Mouse (Mus musculus) CD4-positive, CD25-positive, alpha-beta regulatory T cell, adult 4 months (primary cell): ENCODE results near the gene Ptprr. TPM values are rescaled to one million over a fixed set of nuclear protein-coding genes. Genes with fewer than 3 reads are reported as not detected.

Experiments used
- ATAC-seq: one replicate; pipeline ENCODE4 v1.8.0; 2017
- polyA plus RNA-seq, 2 experiments: library from polyadenylated mRNA; unstranded; fragments of 100-300 nt; shearing (Covaris generic); gene quantifications; one replicate each; pipeline ENCODE4 v1.2.1; 2017

The Ptprr gene
- polyA plus RNA-seq, 2 experiments from 2014 or later, result 0.27 TPM; not detected in 1

- no peak for ATAC-seq
These were observed 250.3 kb downstream of the Ptprr start for GRCm38 (mm10) chr10:116268343-116268742.

- no peak for ATAC-seq
These were observed 252.8 kb downstream of the Ptprr start for GRCm38 (mm10) chr10:116270646-116271469.

DNA sequence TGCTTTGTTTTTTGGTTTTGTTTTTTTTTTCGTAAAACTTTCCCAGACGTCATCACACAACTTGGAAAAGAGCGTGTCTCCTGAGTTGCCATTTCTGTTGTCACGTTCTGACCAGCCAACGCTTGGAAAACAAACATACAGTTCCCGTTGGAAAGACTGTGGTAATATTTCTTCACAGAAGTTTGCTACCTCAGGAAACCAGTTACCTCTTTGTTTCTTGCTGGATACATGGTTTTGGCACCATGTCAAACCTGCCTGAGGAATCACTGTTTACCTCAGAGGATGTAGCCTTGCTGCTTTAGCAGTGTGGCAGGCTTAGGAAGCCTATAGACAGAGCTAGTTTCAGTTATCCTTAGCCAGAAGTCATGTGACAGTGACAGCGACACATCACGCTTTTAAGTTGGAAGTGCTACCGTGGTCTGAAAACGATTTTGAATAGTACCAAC lies 253.5 kb downstream of the Ptprr start:
- no peak for ATAC-seq

GRCm38 (mm10) chr10:116272156-116272555 lies 254.1 kb downstream of the Ptprr start:
- no peak for ATAC-seq

DNA sequence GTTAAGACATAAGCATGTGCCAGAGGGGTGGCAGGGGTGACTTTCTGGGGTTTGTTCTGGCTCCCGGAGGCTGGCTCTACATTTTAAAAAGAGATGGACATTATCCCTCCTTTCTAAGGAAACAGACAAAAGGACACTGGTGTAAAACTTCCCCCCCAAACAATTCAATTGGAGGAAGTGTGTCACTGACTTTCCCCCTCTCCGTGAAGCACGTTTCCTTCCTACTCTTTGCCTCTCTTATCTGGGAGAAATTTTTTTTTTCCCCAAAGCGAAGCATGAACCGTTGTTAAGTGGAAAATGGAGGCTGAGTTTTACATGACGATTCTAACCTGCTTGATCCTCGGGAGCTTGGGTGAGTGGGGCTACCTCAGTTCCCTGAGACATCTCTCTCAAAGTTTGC lies 257.3 kb downstream of the Ptprr start, which contains the start of gene Ptprb:
Ptprb (plus strand) TSS at position 244 of the 400 bp plus-strand sequence.
- ATAC-seq, result no peak

DNA sequence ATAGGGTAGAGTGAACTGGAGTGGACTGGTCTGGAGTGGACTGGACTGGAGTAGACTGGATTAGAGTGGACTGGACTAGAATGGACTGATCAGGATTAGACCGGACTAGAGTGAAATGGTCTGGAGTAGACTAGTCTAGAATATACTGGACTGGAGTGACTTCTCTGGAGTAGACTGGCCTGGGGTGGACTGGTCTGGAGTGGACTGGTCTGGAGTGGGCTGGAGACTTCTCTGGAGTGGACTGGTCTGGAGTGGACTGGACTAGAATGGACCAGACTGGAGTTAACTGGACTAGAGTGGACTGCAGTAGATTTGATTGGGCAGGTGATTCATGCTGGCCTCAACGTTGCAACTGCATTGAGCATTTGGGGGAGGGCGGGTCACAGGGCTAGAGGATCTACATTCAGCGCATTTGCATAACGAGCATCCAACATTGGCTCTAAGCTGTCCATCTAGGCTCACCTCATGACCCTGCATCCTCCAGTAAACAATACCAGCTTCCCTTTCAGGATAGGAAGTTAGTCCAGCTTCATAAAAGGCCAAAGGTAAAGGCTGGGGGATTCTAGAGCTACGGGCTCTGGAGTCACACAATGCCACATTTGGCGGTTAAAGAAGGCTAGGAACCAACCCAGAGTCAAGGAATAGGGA lies 268.8 kb downstream of the Ptprr start:
- no peak for ATAC-seq

DNA sequence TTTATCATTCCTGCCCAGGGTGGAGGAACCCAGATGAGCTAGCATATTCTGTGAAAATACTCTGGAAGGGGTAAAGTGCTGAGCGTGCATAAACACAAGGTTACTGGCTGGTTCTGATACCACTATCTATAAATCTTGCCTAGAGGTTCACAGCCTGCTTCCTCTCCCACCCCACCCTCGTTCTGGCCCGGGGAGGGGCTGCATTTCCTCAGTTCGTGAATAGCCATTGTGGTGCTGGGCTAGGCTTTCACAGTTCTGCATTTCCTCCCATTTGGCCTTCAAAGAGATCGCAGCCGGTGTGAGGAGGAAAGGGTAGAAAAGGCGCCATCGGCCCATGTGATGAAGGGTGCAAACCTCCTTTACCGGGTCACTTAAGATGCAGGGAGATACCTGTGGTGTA lies 270.1 kb downstream of the Ptprr start:
- ATAC-seq, result no peak

DNA sequence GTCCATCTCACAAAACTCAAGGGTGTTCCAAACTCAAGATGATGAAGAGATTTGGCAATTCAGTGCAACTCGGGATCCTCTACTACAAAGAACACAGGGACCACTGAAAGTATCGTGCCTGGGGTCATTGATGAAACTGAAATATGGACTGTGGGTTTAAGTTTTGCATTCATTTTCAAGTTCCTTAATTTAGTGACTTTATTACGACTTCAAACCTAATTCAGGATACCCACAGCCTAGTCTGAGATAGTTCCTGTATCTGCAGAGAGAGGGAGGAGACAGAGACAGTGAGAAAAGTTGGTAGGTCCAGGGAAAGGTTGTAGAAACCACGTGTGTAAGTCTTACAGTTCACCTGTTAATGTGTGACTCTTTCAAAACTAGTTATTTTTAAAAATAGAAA lies 272.5 kb downstream of the Ptprr start:
- ATAC-seq, result no peak

DNA sequence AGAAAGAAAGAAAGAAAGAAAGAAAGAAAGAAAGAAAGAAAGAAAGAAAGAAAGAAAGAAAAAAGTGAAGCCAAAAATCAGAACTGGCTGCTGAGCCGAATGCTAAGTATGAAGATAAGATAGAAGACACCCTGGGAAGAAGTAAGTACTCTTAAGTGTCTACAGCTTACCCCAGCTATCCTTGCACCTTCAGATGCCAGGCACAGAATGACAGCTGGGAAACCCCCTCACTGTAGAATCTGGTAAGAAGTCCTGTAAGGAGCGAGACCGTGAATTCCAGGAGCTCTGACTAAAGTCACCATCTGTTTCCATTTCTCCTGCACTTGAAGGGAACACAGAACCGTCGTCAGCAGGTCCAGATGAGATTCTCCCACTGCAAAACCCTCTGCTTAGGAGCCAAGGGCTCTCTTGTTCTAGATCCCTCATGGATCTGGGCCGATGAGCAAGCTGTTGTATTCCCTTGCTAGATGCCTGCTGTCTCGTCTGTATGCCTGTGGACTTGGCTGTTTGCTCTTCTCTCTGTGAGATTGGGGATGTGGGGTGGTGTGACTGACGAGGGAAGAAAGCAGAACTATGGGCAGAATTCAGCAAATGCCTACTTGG lies 273.2 kb downstream of the Ptprr start:
- no peak for ATAC-seq

DNA sequence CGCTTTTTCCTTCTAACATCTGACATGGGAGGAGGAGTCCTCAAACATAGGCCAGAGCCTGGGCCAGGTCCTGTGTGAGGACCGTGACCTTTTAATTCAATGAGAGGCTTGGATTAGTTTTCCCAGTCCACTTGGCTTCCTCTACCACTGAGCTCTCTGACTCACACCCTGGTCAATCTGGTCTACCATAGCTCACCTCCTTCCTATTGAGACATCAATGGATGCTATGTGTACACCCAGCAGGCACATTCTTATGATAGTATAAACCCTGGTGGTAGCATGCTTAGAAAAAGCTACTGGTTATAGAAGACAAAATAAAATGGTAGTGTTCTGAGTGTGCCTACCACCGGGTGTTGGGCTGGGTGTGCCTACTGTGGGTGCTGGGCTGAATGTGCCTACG lies 278.4 kb downstream of the Ptprr start:
- ATAC-seq, result no peak

- ATAC-seq, result no peak
These were observed 279.8 kb downstream of the Ptprr start for GRCm38 (mm10) chr10:116297854-116298253.

DNA sequence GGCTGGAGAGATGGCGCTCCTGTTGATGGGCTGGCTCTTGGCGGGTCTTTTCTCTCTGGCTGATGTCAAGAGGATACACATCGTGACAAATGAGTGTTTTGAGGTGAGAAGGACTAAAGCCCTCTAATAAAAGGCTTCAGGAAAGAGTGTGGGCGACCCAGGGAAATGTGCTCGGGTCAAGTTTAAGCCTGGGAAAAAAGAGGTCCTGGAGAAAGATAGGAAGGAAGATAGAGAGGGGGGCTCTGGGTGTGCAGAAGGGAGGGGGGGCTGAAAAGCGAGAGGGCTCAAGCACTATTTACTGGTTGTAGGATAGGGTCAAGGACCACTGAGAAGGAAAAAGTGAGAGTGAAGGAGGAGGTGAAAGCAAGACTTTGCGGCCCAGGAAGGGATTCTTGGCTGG lies 282.8 kb downstream of the Ptprr start:
- no peak for ATAC-seq

- no peak for ATAC-seq
These were observed 283.2 kb downstream of the Ptprr start for GRCm38 (mm10) chr10:116301258-116301657.

DNA sequence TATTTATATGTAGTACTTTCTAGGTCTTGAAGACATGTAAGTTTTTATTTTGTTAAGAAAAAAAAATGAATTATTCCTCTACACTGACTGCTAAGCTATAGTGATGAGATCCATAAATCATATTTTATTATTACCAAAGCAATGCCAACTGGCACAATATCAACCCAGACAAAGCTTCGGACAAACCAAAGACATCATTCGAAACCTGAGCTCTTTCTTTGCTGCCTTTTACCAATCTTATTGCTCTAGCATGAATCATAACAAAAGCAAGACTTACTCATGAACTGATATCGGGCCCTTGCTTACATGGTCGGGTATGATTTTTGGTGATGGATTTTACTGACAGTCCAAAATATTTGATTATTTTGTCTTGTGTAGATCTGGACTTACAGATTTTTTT lies 286.3 kb downstream of the Ptprr start:
- ATAC-seq, result no peak

GRCm38 (mm10) chr10:116309460-116309859 lies 291.4 kb downstream of the Ptprr start:
- no peak for ATAC-seq

DNA sequence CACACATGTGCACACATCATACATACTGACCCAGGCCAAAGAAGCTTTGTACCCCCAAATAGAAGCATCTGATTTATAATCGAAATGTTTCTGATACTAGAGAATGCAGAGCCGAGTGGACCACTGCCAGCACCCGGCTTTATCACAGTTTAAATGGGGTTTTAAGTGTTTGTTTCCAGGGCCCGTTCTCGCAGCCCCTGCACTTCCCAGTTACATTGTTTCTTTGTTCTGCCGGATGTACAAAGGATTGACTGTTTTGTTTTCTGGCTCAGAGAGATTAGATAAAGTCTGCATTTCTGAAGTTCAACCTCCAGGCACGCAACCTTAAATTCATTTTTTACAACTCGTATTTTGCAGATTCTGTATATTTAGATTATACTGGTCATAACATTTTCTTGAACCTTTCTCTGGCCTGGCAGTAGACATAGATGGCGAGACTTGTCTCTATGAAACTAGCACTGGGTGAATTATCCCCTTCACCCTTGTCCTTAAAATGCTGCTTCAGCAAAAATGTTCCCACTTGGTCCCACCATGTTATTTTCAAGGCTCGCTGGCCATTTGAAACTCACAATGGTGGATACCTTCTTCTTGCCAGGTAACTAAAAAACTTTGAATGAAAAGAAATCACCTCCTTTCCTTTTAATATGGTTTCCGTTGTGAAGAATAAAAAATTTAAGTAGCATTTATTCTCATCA lies 292.6 kb downstream of the Ptprr start:
- no peak for ATAC-seq

DNA sequence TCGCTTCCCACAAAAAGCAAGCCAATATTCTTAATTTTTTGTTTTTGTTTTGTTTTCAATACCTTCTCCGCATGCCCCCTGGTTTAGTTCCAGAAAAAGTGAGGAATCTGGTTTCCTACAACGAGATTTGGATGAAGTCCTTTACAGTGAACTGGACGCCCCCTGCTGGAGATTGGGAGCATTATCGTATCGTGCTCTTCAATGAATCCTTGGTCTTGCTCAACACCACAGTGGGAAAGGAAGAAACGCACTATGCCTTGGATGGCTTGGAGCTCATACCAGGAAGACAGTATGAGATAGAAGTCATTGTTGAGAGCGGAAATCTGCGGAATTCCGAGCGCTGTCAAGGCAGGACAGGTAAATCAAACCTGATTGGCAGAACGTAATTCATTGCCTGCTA lies 301.2 kb downstream of the Ptprr start:
- no peak for ATAC-seq

Other genes with a start within 250 kb of the Ptprr start
- gene Tspan8, start 201.4 kb upstream of the Ptprr start, polyA plus RNA-seq, result not detected
- gene 4933416C03Rik, start 95.7 kb downstream of the Ptprr start, polyA plus RNA-seq, result 1 to 10 TPM in 1 of 2 experiments, not detected in 1; 1.0 TPM